Mouse (Mus musculus) heart, postnatal 14 days (tissue): ENCODE data around the gene Col27a1. TPM values are rescaled to one million over a fixed set of nuclear protein-coding genes. Genes with fewer than 3 reads are reported as not detected.

Experiments
- DNase-seq, 2 experiments: peaks; one replicate each; pipeline ENCODE4 v3.0.0; 2021 to 2022
- intact Hi-C: fragments of 180-260 bp; cut with DNase I; formaldehyde crosslinking; loops from one replicate; pipeline ENCODE4 v1.15.1; 2025
- long read RNA-seq, 2 experiments: library from polyadenylated mRNA; stranded (forward); transcript quantifications; one replicate each; pipeline ENCODE4 v2.0.0; 2021
- total RNA-seq, 2 experiments: library from RNA; stranded (reverse); gene quantifications; 2 replicates each; pipeline ENCODE4 v1.2.3; 2021

Gene Col27a1
- 1 to 10 TPM; 2.4 to 3.4 TPM for total RNA-seq
- long read RNA-seq, experiment 1: 0 reads
- long read RNA-seq, experiment 2, partial matches to known transcripts: 1 of 1 reads
- long read RNA-seq, experiment 2, other reads (novel, unspliced or antisense): 0 of 1 reads

DNA sequence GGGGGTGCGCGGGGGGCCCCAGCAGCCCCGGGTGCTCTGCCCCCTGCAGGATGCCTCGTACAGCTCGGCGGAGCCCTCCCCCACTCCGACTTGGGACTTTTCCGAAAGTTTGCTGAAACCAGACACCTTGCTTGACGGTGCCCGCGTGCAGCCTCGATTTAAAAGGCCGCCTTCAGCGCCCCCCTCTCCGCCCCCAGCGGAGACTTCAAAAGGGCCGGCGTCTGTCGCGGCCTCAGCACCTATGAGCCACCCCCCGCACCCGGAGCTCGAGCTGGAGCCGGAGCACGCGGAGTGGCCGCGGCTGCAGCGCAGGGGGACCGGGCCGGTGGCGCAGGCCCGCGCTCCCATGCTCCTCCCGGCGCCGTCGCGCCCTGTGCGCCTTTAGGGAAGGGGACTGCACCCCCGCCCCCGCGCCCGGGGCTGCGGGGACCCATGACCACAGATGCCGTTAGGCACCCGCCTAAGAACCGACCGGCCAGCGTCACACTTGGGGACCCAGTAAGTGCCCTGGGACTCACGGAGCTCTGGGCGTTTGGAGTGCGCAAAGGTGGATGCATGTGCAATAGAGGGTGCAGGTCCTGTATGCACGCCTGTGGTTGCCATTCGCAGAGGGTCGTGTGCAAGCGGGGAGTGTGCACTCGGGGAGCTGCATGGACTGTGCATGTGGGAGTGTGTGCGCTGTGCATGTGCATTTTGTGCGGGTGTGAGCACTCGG, at the start of gene Col27a1:
Gene Col27a1, plus strand, starts transcription at position 98 of the 715 bp plus-strand sequence.
- DNase-seq: no peak
- intact Hi-C loops: loop anchor here (2.0 kb wide), 2 partner anchors 27 to 105 kb away; no protein-coding TSS in a partner anchor

DNA sequence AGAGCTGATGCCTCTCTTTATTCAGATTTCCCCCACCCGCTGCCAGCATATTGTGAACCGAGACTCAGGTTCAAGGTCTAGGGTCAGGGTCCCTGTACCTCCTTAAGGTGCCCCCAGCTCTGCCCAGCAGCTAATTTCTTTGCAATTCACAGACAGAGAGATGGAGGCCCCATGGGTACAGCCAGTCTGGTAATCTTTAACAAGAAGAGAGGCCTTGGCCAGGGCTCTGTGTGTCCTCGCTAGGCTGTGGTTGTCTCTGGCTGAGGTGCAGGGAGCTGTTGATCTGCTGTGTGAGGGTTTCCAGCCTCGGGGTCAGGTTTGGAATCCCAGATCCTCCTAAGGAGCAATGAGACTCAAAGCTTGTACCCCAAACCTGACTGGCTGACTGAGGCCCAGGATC, 48.2 kb upstream of the Col27a1 start:
- no peak for DNase-seq
- intact Hi-C loops: no loop called here

- intact Hi-C loops: no loop called here
- DNase-seq: no peak
Observed at GRCm38 (mm10) chr4:63166323-63166722, 47.5 kb upstream of the Col27a1 start.

DNA sequence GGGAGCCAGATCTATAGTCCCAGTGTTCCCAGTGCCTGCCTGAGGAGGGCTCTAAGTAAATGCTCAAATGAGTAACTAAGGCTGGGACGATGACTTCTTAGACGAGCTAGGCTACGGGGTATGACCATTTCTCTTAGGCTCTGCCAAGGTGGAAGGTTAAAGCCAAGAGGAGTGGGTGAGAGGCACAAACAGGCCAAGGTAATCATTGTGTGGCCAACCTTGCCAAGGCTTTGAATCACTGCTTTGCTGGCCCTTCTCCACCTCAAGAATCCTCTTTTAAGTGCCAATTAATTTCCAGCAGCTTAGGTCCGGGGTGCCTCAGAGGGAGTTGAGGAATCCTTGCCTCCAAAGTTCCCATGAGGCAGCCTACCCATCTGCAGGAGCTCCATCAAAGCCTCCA, 43.7 kb upstream of the Col27a1 start:
- intact Hi-C loops: no loop called here
- no peak for DNase-seq

DNA sequence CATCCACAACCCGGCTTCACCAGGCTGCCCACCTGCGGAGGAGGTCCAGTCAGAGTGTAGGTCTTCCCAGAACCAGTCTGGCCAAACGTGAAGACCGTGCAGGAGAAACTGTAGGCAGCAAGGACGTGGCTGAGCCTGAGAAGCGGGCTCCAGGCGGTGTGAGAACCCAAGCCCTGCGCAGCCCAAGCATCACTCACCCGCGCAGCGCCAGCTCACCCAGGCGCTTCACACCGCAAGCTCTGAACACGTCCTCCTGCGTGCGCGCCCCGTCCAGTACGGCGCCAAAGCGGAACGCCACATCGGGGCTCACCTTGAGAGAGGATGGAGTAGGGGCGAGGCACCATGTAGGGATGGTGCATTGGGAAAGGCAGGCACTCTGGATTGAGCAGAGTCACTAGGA, 42.7 kb upstream of the Col27a1 start:
- intact Hi-C loops: no loop called here
- DNase-seq: no peak

- intact Hi-C loops: no loop called here
- no peak for DNase-seq
Observed at GRCm38 (mm10) chr4:63171969-63172685, 41.7 kb upstream of the Col27a1 start, which contains the start of gene Kif12. Gene Kif12, minus strand, starts transcription at chr4:63172131.

- intact Hi-C loops: loop anchor here (1.0 kb wide), 1 partner anchor 138 kb away; no protein-coding TSS in a partner anchor
- peak; percentile 66 to 78 for DNase-seq
Observed at GRCm38 (mm10) chr4:63181556-63181955, 32.2 kb upstream of the Col27a1 start.

DNA sequence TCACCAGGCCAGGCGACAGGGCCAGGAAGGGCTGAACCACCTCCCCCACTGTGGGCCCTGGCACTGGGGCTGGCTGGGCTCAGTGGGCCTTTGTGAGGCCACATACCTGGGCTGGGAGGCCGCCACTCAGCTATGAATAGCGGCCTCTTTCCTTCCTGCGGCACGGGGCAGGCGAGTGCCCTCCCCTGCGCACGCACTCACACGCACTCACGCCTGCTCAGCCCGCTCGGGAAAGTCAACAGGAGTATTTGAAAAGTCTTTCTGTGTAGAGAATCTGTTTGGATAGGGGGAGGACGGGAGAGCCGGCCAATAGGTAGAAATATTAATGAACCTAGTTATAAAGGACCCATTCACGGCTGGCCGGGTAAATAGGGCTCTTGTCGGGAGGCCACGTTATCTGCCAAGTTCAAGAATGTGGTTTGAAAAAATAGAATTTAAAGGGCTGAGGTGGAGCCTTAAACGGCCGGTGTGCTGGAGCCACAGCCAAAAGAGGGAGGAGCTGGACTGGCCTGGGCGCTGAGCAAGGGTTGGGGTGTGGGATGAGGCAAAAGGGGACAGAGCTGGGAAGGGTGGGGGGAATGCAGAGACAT, 27.4 kb upstream of the Col27a1 start:
- intact Hi-C loops: loop anchor here (2.0 kb wide), 1 partner anchor 28 kb away; the partner anchor contains the start of gene Col27a1
- peak in 1 of 2 experiments; percentile 22 for DNase-seq

DNA sequence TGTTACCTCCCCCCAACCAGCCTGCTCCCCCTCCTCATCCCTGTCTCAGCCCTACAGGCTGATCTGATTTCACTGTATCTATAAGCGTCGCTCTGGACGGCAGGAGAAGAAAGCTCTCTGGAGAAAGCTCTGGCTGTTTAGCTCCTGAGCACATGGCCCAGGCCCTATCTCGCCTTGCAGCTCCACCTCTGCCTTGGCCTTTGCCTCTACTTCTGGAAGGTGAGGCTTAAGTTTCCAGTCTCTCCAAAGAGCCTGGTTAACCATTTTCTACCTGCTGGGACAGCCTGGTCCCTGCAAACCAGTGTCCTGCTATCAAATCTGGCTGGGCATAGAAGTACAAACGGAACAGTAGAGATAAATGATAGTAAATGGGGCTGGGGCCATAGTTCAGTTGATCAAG, 22.2 kb upstream of the Col27a1 start:
- intact Hi-C loops: no loop called here
- DNase-seq: no peak

DNA sequence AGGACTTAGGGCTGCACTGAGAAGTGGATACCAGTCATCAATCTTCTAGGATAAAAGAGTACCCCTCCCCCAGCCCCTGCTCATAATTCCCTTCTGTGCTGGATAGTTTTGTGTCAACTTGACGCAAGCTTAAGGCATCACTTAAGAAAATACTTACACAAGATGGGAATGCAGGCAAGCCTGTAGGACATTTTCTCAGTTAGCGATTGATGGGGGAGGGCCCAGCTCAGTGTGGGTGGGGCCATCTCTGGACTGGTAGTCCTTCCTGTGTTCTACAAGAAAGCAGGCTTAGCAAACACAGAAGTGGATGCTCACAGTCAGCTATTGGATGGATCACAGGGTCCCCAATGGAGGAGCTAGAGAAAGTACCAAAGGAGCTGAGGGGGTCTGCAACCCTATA, 19.4 kb upstream of the Col27a1 start:
- no peak for DNase-seq
- intact Hi-C loops: no loop called here

DNA sequence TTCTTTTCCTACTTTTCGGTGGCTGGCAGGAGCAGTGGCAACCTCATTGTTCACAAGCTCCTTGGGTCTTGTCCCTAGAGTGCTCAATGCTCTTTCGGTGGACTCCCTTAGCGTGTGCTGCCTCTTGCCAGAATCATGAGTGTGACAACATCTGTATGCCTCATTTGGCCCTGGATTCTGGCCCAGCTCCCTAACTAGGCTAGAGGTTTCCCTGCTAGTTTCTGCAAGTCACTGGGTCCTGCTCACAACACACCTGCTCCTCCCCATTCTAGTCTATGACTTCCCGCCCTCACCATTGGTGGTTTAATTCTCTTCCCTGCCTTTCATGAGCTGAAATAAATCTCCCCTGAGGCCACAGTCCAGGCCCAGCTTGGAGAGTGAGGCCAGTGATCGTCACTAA, 14.4 kb upstream of the Col27a1 start:
- intact Hi-C loops: no loop called here
- peak in 1 of 2 experiments; percentile 39 for DNase-seq

GRCm38 (mm10) chr4:63203874-63204273, 9.9 kb upstream of the Col27a1 start:
- DNase-seq: no peak
- intact Hi-C loops: no loop called here

DNA sequence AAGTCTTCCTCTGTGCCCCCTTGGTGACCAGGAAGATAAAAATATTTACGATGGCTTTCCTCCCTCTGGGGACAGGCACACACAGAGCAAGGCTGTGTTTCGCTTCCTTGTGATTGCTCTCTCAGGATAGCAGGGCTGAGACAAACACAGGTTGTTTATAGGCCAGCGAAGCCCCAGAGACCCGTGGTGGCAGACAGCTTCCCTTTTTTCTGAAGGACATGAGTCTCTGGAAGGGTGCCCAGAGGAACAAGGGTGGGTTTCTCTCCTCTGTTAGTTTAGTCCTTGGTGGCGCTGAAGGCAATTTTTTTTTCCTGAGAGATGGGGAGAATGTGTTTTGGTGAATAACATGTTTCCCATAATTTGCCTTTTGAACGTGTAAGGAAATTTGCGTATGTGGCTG, 8.2 kb upstream of the Col27a1 start:
- no peak for DNase-seq
- intact Hi-C loops: no loop called here

GRCm38 (mm10) chr4:63215185-63215992, 1.6 kb downstream of the Col27a1 start:
- intact Hi-C loops: loop anchor here (1.0 to 2.0 kb wide), 3 partner anchors 29 to 103 kb away; no protein-coding TSS in a partner anchor
- peak; percentile 90 to 91 for DNase-seq

DNA sequence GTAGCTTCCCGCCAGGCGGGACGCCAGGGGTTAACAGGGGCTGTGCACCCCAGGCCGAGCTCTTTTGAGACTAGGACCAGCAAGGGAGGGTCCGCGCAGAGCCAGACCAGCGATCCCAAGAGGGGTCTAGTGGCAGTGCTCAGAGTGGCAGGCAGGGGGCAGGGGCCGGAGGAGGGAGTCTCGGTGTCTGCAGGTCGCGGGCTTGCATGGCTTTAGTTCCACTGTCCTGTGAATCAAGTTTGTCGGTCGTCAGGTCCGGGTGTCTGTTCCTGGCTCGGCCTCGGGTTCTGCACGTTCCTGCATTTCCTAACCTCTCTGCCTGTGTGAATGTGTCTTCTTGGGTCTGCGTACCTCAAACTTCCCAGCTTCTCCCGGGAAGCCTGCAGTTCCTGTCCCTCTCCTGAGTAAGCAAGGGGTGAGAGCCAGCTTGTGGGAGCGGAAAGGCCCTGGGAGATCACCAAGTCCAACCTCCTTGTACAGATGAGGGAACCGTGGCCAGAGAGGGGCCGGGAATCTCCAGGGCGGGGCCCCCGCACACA, 2.3 kb downstream of the Col27a1 start:
- intact Hi-C loops: loop anchor here (1.0 to 2.0 kb wide), 3 partner anchors 29 to 103 kb away; no protein-coding TSS in a partner anchor
- DNase-seq: peak; percentile 44 to 68

DNA sequence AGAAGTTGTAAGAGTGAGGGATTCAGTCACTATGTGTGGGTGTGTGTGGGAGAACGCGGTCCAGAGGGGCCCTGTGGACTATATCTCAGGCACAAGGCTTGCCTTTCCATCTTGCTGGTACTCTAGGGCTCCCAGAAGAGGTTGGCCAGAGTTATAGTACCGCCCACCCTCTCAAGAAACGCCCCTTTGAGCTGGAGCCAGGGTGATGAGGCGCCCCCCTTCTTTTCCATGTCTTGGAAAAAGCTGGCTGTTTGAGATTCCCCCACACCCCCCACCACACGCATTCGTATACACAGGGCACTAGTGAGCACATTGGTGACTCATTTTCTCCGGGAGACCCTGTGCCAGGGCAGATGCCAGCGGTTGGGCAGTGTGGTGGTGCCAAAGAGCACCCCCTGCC, 2.8 kb downstream of the Col27a1 start:
- intact Hi-C loops: no loop called here
- peak in 1 of 2 experiments; percentile 56 for DNase-seq

DNA sequence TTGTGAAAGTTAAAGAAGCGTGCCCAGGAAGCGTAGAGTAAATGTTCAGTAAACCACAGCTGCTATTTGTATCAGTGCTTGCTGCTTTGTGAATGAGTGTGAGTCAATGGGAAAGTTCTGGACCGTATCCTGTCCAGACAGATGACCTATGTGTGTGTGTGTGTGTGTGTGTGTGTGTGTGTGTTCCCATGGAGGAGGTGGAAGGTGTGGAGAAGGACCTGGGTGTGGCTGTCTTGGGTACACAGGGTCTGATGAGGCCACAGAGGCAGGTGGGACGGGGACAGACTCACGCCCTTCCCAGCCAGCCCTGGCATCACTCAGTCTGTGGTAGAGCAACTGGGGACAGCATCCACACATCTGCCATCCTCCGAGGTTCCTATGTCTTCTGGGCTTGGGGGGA, 3.7 kb downstream of the Col27a1 start:
- intact Hi-C loops: no loop called here
- DNase-seq: no peak

DNA sequence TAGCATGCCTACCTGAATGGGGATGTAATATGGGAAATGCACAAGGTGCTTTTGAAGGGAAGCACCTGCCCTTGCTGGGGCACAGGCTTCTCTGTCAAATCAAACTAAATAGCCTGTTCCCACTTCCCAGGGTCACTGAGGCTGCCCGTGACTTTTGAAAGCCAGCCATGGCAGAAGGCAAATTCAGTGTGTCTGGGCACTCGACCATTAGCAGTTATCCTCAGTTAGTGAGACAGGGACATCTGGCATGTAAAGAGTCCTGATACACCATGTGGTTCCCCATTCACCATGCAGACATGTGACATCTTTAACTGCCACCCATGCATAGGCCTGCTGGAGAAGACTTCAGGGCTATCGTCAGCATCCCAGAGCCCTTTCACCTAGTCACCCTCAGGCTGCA, 5.3 kb downstream of the Col27a1 start:
- intact Hi-C loops: no loop called here
- DNase-seq: no peak

GRCm38 (mm10) chr4:63219635-63220034, 5.8 kb downstream of the Col27a1 start:
- DNase-seq: no peak
- intact Hi-C loops: no loop called here
